7 mouse cellular contexts compared by ENCODE assay signal in the genomic region with DNA sequence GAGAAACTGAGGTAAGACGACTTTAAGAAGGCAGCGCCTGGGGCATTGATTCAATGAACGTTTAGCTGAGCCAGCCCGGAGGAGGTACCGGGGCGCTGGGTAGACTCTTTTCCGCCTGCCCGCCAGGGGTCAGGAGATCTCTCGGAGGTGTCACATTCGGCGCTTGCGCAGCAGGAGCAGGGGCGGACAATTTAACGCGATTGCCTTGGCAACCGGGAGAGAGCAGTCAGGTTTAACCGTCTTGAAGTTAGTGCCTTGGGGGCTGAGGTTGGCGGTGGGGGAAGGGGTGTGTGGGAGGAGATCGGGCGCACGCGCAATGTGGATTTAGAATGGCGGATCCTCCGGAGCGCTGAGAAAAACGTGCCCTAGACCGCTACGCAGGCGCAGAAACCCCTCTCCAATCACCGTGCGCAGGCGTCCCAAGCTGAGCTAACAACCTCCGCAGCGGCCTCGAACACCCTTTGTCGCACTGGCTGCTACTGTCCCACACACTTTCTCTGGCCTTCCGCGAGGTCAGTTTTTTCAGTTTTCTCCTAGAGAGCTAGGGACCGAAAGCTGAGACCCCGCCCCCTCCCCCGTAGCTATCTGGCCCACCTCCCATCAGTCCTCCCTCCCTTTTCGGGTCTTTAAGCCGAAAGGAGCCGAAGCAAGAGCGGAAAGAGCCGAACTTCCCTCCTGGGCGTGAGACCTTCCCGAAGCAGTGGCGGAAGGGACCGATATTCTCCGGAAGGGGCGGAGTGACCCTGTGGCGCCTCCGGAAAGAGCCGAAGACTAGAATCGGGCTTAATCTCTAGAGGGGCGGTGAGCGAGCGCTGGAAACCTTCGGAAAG. TPM values are rescaled to one million over a fixed set of nuclear protein-coding genes. Genes with fewer than 3 reads are reported as not detected.
DNase-seq lines count a peak whose midpoint lies in the region; ATAC-seq and TF ChIP-seq lines count a peak whose summit lies in the region.

No protein-coding gene starts in this region.

- H3K4me2 ChIP-seq in intestine, postnatal 0 days (replicated peaks; ENCODE audit: low read depth) = peak overlapping the region; percentile 99
- peak overlapping the region; percentile 85 for H3K4me2 ChIP-seq in midbrain, embryonic 12.5 days (replicated peaks)

- TF ChIP-seq POLR2A in small intestine, adult 2 months (IDR thresholded peaks at IDR 0.05; ENCODE audit: low read depth, low read length) = no peak; the same call in 1 of the 2 replicates

- H3K27ac ChIP-seq in embryonic facial prominence, embryonic 10.5 days (replicated peaks) = peak overlapping the region; percentile 96
- H3K27ac ChIP-seq in intestine, postnatal 0 days (ENCODE audit: low read depth, low read length) = peak overlapping the region; percentile 99
- peak overlapping the region; percentile 99 for H3K27ac ChIP-seq in midbrain, embryonic 12.5 days (replicated peaks)
- peak overlapping the region; percentile 100 for H3K27ac ChIP-seq in small intestine, adult 2 months (ENCODE audit: insufficient read depth, low read depth, low read length)

- peak; percentile 98 for DNase-seq in adrenal gland, postnatal 10 days
- DNase-seq in embryonic facial prominence, embryonic 10.5 days (ENCODE audit: low spot score) = peak; percentile 96
- DNase-seq in gonadal fat pad, adult 2 months (ENCODE audit: low read depth) = peak; percentile 81
- DNase-seq in left cerebral cortex, postnatal 4 days = peak; percentile 99

- peak overlapping the region; percentile 67 for H3K4me3 ChIP-seq in embryonic facial prominence, embryonic 10.5 days
- peak overlapping the region; percentile 71 for H3K4me3 ChIP-seq in intestine, postnatal 0 days (ENCODE audit: low read depth, low read length)
- peak overlapping the region; percentile 61 for H3K4me3 ChIP-seq in midbrain, embryonic 12.5 days
- H3K4me3 ChIP-seq in small intestine, adult 2 months (ENCODE audit: low read depth, low read length) = peak overlapping the region; percentile 90

- peak; percentile 90 for ATAC-seq in intestine, postnatal 0 days
- ATAC-seq in midbrain, embryonic 12.5 days (ENCODE audit: low FRiP score, low read depth) = peak; percentile 87

- H3K27me3 ChIP-seq in embryonic facial prominence, embryonic 10.5 days (replicated peaks; ENCODE audit: low read depth, poor library complexity, severe bottlenecking) = peaks cover 31% of the 10 kb centered on the region
- peaks cover 18% of the 10 kb centered on the region for H3K27me3 ChIP-seq in intestine, postnatal 0 days (replicated peaks; ENCODE audit: control insufficient read depth, insufficient read depth, low read length)
- H3K27me3 ChIP-seq in midbrain, embryonic 12.5 days = peaks cover 27% of the 10 kb centered on the region
- peaks cover 13% of the 10 kb centered on the region for H3K27me3 ChIP-seq in small intestine, adult 2 months (ENCODE audit: control insufficient read depth, insufficient read depth, low read length)

- under 1% methylated on average over 60 of the region's 60 CpGs for WGBS in embryonic facial prominence, embryonic 10.5 days
- WGBS in intestine, postnatal 0 days = 0% methylated on average over 60 of the region's 60 CpGs
- WGBS in midbrain, embryonic 12.5 days = under 1% methylated on average over 60 of the region's 60 CpGs
- under 1% methylated on average over 60 of the region's 60 CpGs for WGBS in small intestine, adult 2 months

- H3K9me3 ChIP-seq in embryonic facial prominence, embryonic 10.5 days = 0 out of 2 replicates have a peak, but pooled peaks cover 3% of the 10 kb centered on the region
- no peaks in the 10 kb centered on the region for H3K9me3 ChIP-seq in intestine, postnatal 0 days (ENCODE audit: control insufficient read depth)
- H3K9me3 ChIP-seq in midbrain, embryonic 12.5 days = no peaks in the 10 kb centered on the region

- H3K36me3 ChIP-seq in embryonic facial prominence, embryonic 10.5 days (replicated peaks) = peaks cover 19% of the 10 kb centered on the region
- H3K36me3 ChIP-seq in intestine, postnatal 0 days (ENCODE audit: control insufficient read depth, insufficient read depth) = no peaks in the 10 kb centered on the region; the same call in 1 of the 2 replicates
- peaks cover 10% of the 10 kb centered on the region; the same call in 1 of the 2 replicates for H3K36me3 ChIP-seq in midbrain, embryonic 12.5 days
- H3K36me3 ChIP-seq in small intestine, adult 2 months (ENCODE audit: control insufficient read depth, insufficient read depth, low read length) = peaks cover 3% of the 10 kb centered on the region; the same call in 1 of the 2 replicates

- peak; percentile 85 for TF ChIP-seq CTCF in intestine, postnatal 0 days (IDR thresholded peaks at IDR 0.05; ENCODE audit: low read depth)
- peak; percentile 68; the same call in 1 of the 2 replicates for TF ChIP-seq CTCF in small intestine, adult 2 months (IDR thresholded peaks at IDR 0.05; ENCODE audit: extremely low read depth, insufficient read length, insufficient replicate concordance, low read depth, low read length)

- intact Hi-C loops in left cerebral cortex, postnatal 4 days (cut with DNase I) = no loop called here

- peak overlapping the region; percentile 92 for H3K9ac ChIP-seq in intestine, postnatal 0 days (ENCODE audit: low read depth, low read length)
- peak overlapping the region; percentile 81 for H3K9ac ChIP-seq in midbrain, embryonic 12.5 days (replicated peaks)

- H3K4me1 ChIP-seq in embryonic facial prominence, embryonic 10.5 days = peaks cover 45% of the 10 kb centered on the region
- peaks cover 6% of the 10 kb centered on the region; the same call in 1 of the 2 replicates for H3K4me1 ChIP-seq in intestine, postnatal 0 days (replicated peaks; ENCODE audit: control insufficient read depth, insufficient read depth, low read length)
- peaks cover 40% of the 10 kb centered on the region for H3K4me1 ChIP-seq in midbrain, embryonic 12.5 days
- peaks cover 9% of the 10 kb centered on the region for H3K4me1 ChIP-seq in small intestine, adult 2 months (ENCODE audit: control insufficient read depth, insufficient read depth, insufficient read length, low read length)

RNA-seq across cellular contexts. Expression of gene U2af2, which starts 0.8 kb away (rescaled TPM):
- total RNA-seq in adrenal gland, postnatal 10 days (2021) = 100 to 1,000 TPM; 142 to 161 TPM
- 182 and 189 TPM in 2 replicates for polyA plus RNA-seq in embryonic facial prominence, embryonic 10.5 days (2016; fragmentation: Nextera tagmentation; extraction: Ambion mirVana)
- polyA plus RNA-seq in gonadal fat pad, adult 2 months (2012; rRNA removed) = 163 and 192 TPM in 2 replicates
- 48.3 and 51.4 TPM in 2 replicates for polyA plus RNA-seq in intestine, postnatal 0 days (2015; fragmentation: Nextera tagmentation; extraction: Ambion mirVana)
- total RNA-seq in left cerebral cortex, postnatal 4 days (2021) = 100 to 1,000 TPM; 222 to 229 TPM
- 148 and 160 TPM in 2 replicates for polyA plus RNA-seq in midbrain, embryonic 12.5 days (2016; fragmentation: Nextera tagmentation; extraction: Ambion mirVana)
- polyA plus RNA-seq in small intestine, adult 2 months (2012; rRNA removed) = 76.6 and 150 TPM in 2 replicates

RNA-seq across cellular contexts. Expression of gene Zfp580, which starts 9.8 kb away (rescaled TPM):
- total RNA-seq in adrenal gland, postnatal 10 days (2021) = 10 to 100 TPM; 11.4 to 13.1 TPM
- polyA plus RNA-seq in embryonic facial prominence, embryonic 10.5 days (2016; fragmentation: Nextera tagmentation; extraction: Ambion mirVana) = 29.8 and 33.9 TPM in 2 replicates
- polyA plus RNA-seq in gonadal fat pad, adult 2 months (2012; rRNA removed) = 15.5 and 17.9 TPM in 2 replicates
- polyA plus RNA-seq in intestine, postnatal 0 days (2015; fragmentation: Nextera tagmentation; extraction: Ambion mirVana) = 15.8 and 16.9 TPM in 2 replicates
- total RNA-seq in left cerebral cortex, postnatal 4 days (2021) = 10 to 100 TPM; 65.0 to 65.4 TPM
- 54.6 and 56.3 TPM in 2 replicates for polyA plus RNA-seq in midbrain, embryonic 12.5 days (2016; fragmentation: Nextera tagmentation; extraction: Ambion mirVana)
- 12.2 and 17.6 TPM in 2 replicates for polyA plus RNA-seq in small intestine, adult 2 months (2012; rRNA removed)

RNA-seq across cellular contexts. Expression of gene Epn1, which starts 18.9 kb away (rescaled TPM):
- total RNA-seq in adrenal gland, postnatal 10 days (2021) = 100 to 1,000 TPM; 144 to 150 TPM
- polyA plus RNA-seq in embryonic facial prominence, embryonic 10.5 days (2016; fragmentation: Nextera tagmentation; extraction: Ambion mirVana) = 56.7 and 58.8 TPM in 2 replicates
- 142 and 162 TPM in 2 replicates for polyA plus RNA-seq in gonadal fat pad, adult 2 months (2012; rRNA removed)
- polyA plus RNA-seq in intestine, postnatal 0 days (2015; fragmentation: Nextera tagmentation; extraction: Ambion mirVana) = 98.0 and 106 TPM in 2 replicates
- 100 to 1,000 TPM; 301 to 316 TPM for total RNA-seq in left cerebral cortex, postnatal 4 days (2021)
- 67.3 and 69.8 TPM in 2 replicates for polyA plus RNA-seq in midbrain, embryonic 12.5 days (2016; fragmentation: Nextera tagmentation; extraction: Ambion mirVana)
- polyA plus RNA-seq in small intestine, adult 2 months (2012; rRNA removed) = 240 and 483 TPM in 2 replicates

RNA-seq across cellular contexts. Expression of gene Zfp784, which starts 22.9 kb away (rescaled TPM):
- total RNA-seq in adrenal gland, postnatal 10 days (2021) = 1 to 10 TPM; 5.7 to 7.3 TPM
- polyA plus RNA-seq in embryonic facial prominence, embryonic 10.5 days (2016; fragmentation: Nextera tagmentation; extraction: Ambion mirVana) = 2.7 and 2.8 TPM in 2 replicates
- polyA plus RNA-seq in gonadal fat pad, adult 2 months (2012; rRNA removed) = 5.5 and 6.4 TPM in 2 replicates
- polyA plus RNA-seq in intestine, postnatal 0 days (2015; fragmentation: Nextera tagmentation; extraction: Ambion mirVana) = 6.4 and 6.5 TPM in 2 replicates
- total RNA-seq in left cerebral cortex, postnatal 4 days (2021) = 1 to 10 TPM; 5.2 to 5.6 TPM
- polyA plus RNA-seq in midbrain, embryonic 12.5 days (2016; fragmentation: Nextera tagmentation; extraction: Ambion mirVana) = 5.4 and 5.8 TPM in 2 replicates
- 3.2 and 7.7 TPM in 2 replicates for polyA plus RNA-seq in small intestine, adult 2 months (2012; rRNA removed)

RNA-seq across cellular contexts. Expression of gene 4632433K11Rik, which starts 27.2 kb away (rescaled TPM):
- total RNA-seq in adrenal gland, postnatal 10 days (2021) = not detected
- not detected in 2 replicates for polyA plus RNA-seq in embryonic facial prominence, embryonic 10.5 days (2016; fragmentation: Nextera tagmentation; extraction: Ambion mirVana)
- polyA plus RNA-seq in gonadal fat pad, adult 2 months (2012; rRNA removed) = not detected in 2 replicates
- not detected in 2 replicates for polyA plus RNA-seq in intestine, postnatal 0 days (2015; fragmentation: Nextera tagmentation; extraction: Ambion mirVana)
- total RNA-seq in left cerebral cortex, postnatal 4 days (2021) = not detected
- not detected in 2 replicates for polyA plus RNA-seq in midbrain, embryonic 12.5 days (2016; fragmentation: Nextera tagmentation; extraction: Ambion mirVana)
- not detected in 2 replicates for polyA plus RNA-seq in small intestine, adult 2 months (2012; rRNA removed)

Comparison
In these comparisons a context has a peak if more than half of its experiments do, and no peak if none do; other contexts are left out.
1. Peak in every context shown above with its lines: DNase-seq, ATAC-seq, H3K4me3 ChIP-seq and H3K27ac ChIP-seq.